In the genomic region with DNA sequence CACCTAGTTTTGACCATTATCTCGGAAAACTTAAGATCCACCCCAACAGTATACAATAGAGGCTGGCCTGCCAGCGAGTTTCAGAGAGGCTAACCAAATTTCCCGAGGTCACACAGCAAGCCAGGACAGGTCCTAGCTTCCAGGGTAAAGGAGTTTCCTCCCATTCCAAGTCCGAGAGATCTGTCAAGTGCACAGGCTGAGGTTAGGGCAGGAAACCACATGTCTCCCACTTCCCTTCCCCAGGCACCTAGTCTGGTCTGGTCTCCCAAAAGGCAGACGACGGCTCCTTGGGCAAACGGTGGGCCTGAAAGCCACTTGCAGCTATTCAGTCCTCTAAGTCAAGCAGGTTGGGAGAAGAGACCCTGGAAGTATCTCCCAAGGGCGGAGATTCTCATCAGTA, we compare ENCODE assay signal across 9 mouse cellular contexts. TPM values are rescaled to one million over a fixed set of nuclear protein-coding genes. Genes with fewer than 3 reads are reported as not detected.
A peak's percentile ranks its signal among the peaks of the same experiment; 100 is the strongest.
DNase-seq lines count a peak whose midpoint lies in the region; ATAC-seq and TF ChIP-seq lines count a peak whose summit lies in the region.
"Had no signal": no experiment of that assay in that cellular context is flagged by ENCODE, and none has a peak within 500 bp of the region (broad histone marks: within the 10 kb centered on the region; RNA-seq: fewer than 3 reads in every experiment).

No protein-coding gene starts in this region.

- no peak for TF ChIP-seq CTCF in E14TG2a.4 (conservative IDR thresholded peaks at IDR 0.05; ENCODE audit: low read length)
- no peak for TF ChIP-seq CTCF in hindbrain, postnatal 0 days (IDR thresholded peaks at IDR 0.05; ENCODE audit: low read depth)
- no peak for TF ChIP-seq CTCF in cerebellum, adult 2 months (IDR thresholded peaks at IDR 0.05; ENCODE audit: borderline replicate concordance, insufficient read depth, low read depth, low read length)

- peaks cover 4% of the 10 kb centered on the region; the same call in 1 of the 2 replicates for H3K27me3 ChIP-seq in E14TG2a.4 (ENCODE audit: insufficient read depth, low read length)
- no peaks in the 10 kb centered on the region for H3K27me3 ChIP-seq in forebrain, embryonic 10.5 days (ENCODE audit: poor library complexity, severe bottlenecking)
- no peaks in the 10 kb centered on the region for H3K27me3 ChIP-seq in hindbrain, postnatal 0 days (ENCODE audit: insufficient read depth, low read length)
- no peaks in the 10 kb centered on the region for H3K27me3 ChIP-seq in cerebellum, adult 2 months (ENCODE audit: control insufficient read depth, insufficient read depth, low read length)
- H3K27me3 ChIP-seq: Patski had no signal

- no peak overlapping the region for H3K9ac ChIP-seq in hindbrain, postnatal 0 days (replicated peaks; ENCODE audit: low read length)

- 62% methylated on average over 8 of the region's 8 CpGs for WGBS in forebrain, embryonic 10.5 days
- WGBS in hindbrain, postnatal 0 days, result 65% methylated on average over 8 of the region's 8 CpGs
- WGBS in cerebellum, adult 2 months, result 65% methylated on average over 8 of the region's 8 CpGs

- H3K4me2 ChIP-seq in hindbrain, postnatal 0 days (ENCODE audit: low read depth, low read length), result peak overlapping the region; percentile 70

- no peak for ATAC-seq in hindbrain, postnatal 0 days

- peaks cover 65% of the 10 kb centered on the region for H3K4me1 ChIP-seq in E14TG2a.4 (replicated peaks; ENCODE audit: low read depth, low read length)
- peaks cover 50% of the 10 kb centered on the region for H3K4me1 ChIP-seq in forebrain, embryonic 10.5 days
- peaks cover 4% of the 10 kb centered on the region for H3K4me1 ChIP-seq in hindbrain, postnatal 0 days (ENCODE audit: insufficient read depth, low read length)
- H3K4me1 ChIP-seq in cerebellum, adult 2 months (ENCODE audit: control insufficient read depth, insufficient read depth, low read length), result no peaks in the 10 kb centered on the region

- peak overlapping the region; percentile 90 for H3K4me3 ChIP-seq in E14TG2a.4 (replicated peaks; ENCODE audit: low read length)
- peak overlapping the region; percentile 89 for H3K4me3 ChIP-seq in forebrain, embryonic 10.5 days
- H3K4me3 ChIP-seq in hindbrain, postnatal 0 days (ENCODE audit: low read length), result peak overlapping the region; percentile 68
- H3K4me3 ChIP-seq in cerebellum, adult 2 months (replicated peaks; ENCODE audit: insufficient read depth, low read depth, low read length), result no peak overlapping the region

- DNase-seq in forebrain, embryonic 10.5 days (ENCODE audit: extremely low spot score, low spot score), result no peak
- DNase-seq in hindbrain, postnatal 0 days (ENCODE audit: low spot score), result no peak
- DNase-seq in lung, postnatal 14 days, result peak; percentile 23
- no peak for DNase-seq in urinary bladder, adult 18-20 months (ENCODE audit: low spot score in 2 of 2)
- no peak for DNase-seq in cerebellum, adult 2 months
- DNase-seq in embryo, embryonic 11 days, result no peak
- no peak for DNase-seq in cerebellum, postnatal 4 days (ENCODE audit: low spot score in 2 of 2)

- H3K9me3 ChIP-seq in E14TG2a.4 (ENCODE audit: low read length), result no peaks in the 10 kb centered on the region
- H3K9me3 ChIP-seq in forebrain, embryonic 10.5 days, result no peaks in the 10 kb centered on the region
- H3K9me3 ChIP-seq in hindbrain, postnatal 0 days (ENCODE audit: low read length), result no peaks in the 10 kb centered on the region

- H3K27ac ChIP-seq in forebrain, embryonic 10.5 days, result peak overlapping the region; percentile 58
- peak overlapping the region; percentile 46; the same call in 1 of the 2 replicates for H3K27ac ChIP-seq in hindbrain, postnatal 0 days
- no peak overlapping the region for H3K27ac ChIP-seq in cerebellum, adult 2 months (ENCODE audit: insufficient read depth, low read length)

- peaks cover 12% of the 10 kb centered on the region for H3K36me3 ChIP-seq in E14TG2a.4 (ENCODE audit: insufficient read depth, low read length)
- H3K36me3 ChIP-seq in forebrain, embryonic 10.5 days (replicated peaks), result peaks cover 30% of the 10 kb centered on the region
- H3K36me3 ChIP-seq in hindbrain, postnatal 0 days (ENCODE audit: insufficient read depth, low read length), result no peaks in the 10 kb centered on the region

- TF ChIP-seq POLR2A in cerebellum, adult 2 months (IDR thresholded peaks at IDR 0.05; ENCODE audit: borderline replicate concordance, insufficient read depth, low read length), result no peak

RNA-seq across cellular contexts. Expression of gene Rilpl1, which starts 1.5 kb away (rescaled TPM):
- polyA plus RNA-seq in forebrain, embryonic 10.5 days (2016; fragmentation: Nextera tagmentation; extraction: Ambion mirVana), result 18.1 and 23.4 TPM in 2 replicates
- total RNA-seq in hindbrain, postnatal 0 days (2014; rRNA removed), result 10.4 and 12.4 TPM in 2 replicates
- polyA plus RNA-seq in hindbrain, postnatal 0 days (2015; fragmentation: Nextera tagmentation; extraction: Ambion mirVana), result 13.3 and 13.5 TPM in 2 replicates
- polyA plus RNA-seq in cerebellum, adult 2 months (2012; rRNA removed), result 20.2 and 22.7 TPM in 2 replicates

RNA-seq across cellular contexts. Expression of gene Tmed2, which starts 10.8 kb away (rescaled TPM):
- 474 and 480 TPM in 2 replicates for polyA plus RNA-seq in forebrain, embryonic 10.5 days (2016; fragmentation: Nextera tagmentation; extraction: Ambion mirVana)
- total RNA-seq in hindbrain, postnatal 0 days (2014; rRNA removed), result 206 and 219 TPM in 2 replicates
- polyA plus RNA-seq in hindbrain, postnatal 0 days (2015; fragmentation: Nextera tagmentation; extraction: Ambion mirVana), result 329 and 332 TPM in 2 replicates
- 120 and 124 TPM in 2 replicates for polyA plus RNA-seq in cerebellum, adult 2 months (2012; rRNA removed)

RNA-seq across cellular contexts. Expression of gene Ddx55, which starts 23.0 kb away (rescaled TPM):
- 18.1 and 21.7 TPM in 2 replicates for polyA plus RNA-seq in forebrain, embryonic 10.5 days (2016; fragmentation: Nextera tagmentation; extraction: Ambion mirVana)
- 14.7 and 15.5 TPM in 2 replicates for total RNA-seq in hindbrain, postnatal 0 days (2014; rRNA removed)
- polyA plus RNA-seq in hindbrain, postnatal 0 days (2015; fragmentation: Nextera tagmentation; extraction: Ambion mirVana), result 22.1 and 22.9 TPM in 2 replicates
- 37.9 and 41.6 TPM in 2 replicates for polyA plus RNA-seq in cerebellum, adult 2 months (2012; rRNA removed)

RNA-seq across cellular contexts. Expression of gene Snrnp35, which starts 46.8 kb away (rescaled TPM):
- 35.8 and 37.2 TPM in 2 replicates for polyA plus RNA-seq in forebrain, embryonic 10.5 days (2016; fragmentation: Nextera tagmentation; extraction: Ambion mirVana)
- 4.0 and 17.2 TPM in 2 replicates for total RNA-seq in hindbrain, postnatal 0 days (2014; rRNA removed)
- polyA plus RNA-seq in hindbrain, postnatal 0 days (2015; fragmentation: Nextera tagmentation; extraction: Ambion mirVana), result 13.9 and 17.3 TPM in 2 replicates
- 12.3 and 13.1 TPM in 2 replicates for polyA plus RNA-seq in cerebellum, adult 2 months (2012; rRNA removed)

RNA-seq across cellular contexts. Expression of gene Eif2b1, which starts 49.2 kb away (rescaled TPM):
- 88.7 and 89.0 TPM in 2 replicates for polyA plus RNA-seq in forebrain, embryonic 10.5 days (2016; fragmentation: Nextera tagmentation; extraction: Ambion mirVana)
- 29.0 and 31.7 TPM in 2 replicates for total RNA-seq in hindbrain, postnatal 0 days (2014; rRNA removed)
- polyA plus RNA-seq in hindbrain, postnatal 0 days (2015; fragmentation: Nextera tagmentation; extraction: Ambion mirVana), result 56.8 and 57.5 TPM in 2 replicates
- 36.7 and 38.4 TPM in 2 replicates for polyA plus RNA-seq in cerebellum, adult 2 months (2012; rRNA removed)
